Comparison of ENCODE assay signal across 29 mouse cellular contexts in genomic region chrX:48044261-48044660, GRCm38 (mm10). TPM values are rescaled to one million over a fixed set of nuclear protein-coding genes. Genes with fewer than 3 reads are reported as not detected.
DNase-seq lines count a peak whose midpoint lies in the region; ATAC-seq and TF ChIP-seq lines count a peak whose summit lies in the region.
"Had no signal": no experiment of that assay in that cellular context is flagged by ENCODE, and none has a peak within 500 bp of the region (broad histone marks: within the 10 kb centered on the region; RNA-seq: fewer than 3 reads in every experiment).

No protein-coding gene starts in this region.

- no peak overlapping the region for H3K27ac ChIP-seq in lung, postnatal 0 days (ENCODE audit: low read length)
- H3K27ac ChIP-seq in embryonic fibroblast, embryonic 13.5 days (ENCODE audit: insufficient read depth, low read length): peak overlapping the region; percentile 47; the same call in 1 of the 2 replicates
- H3K27ac ChIP-seq: embryonic facial prominence, embryonic 12.5 days; embryonic facial prominence, embryonic 15.5 days; forebrain, embryonic 12.5 days; forebrain, embryonic 15.5 days; heart, embryonic 10.5 days; heart, embryonic 13.5 days; hindbrain, embryonic 10.5 days; hindbrain, embryonic 13.5 days; intestine, embryonic 15.5 days had no signal

- H3K9me3 ChIP-seq in lung, postnatal 0 days (ENCODE audit: low read length): no peaks in the 10 kb centered on the region
- H3K9me3 ChIP-seq: embryonic facial prominence, embryonic 12.5 days; embryonic facial prominence, embryonic 15.5 days; forebrain, embryonic 12.5 days; forebrain, embryonic 15.5 days; G1E; heart, embryonic 10.5 days; heart, embryonic 13.5 days; hindbrain, embryonic 10.5 days; hindbrain, embryonic 13.5 days; intestine, embryonic 15.5 days had no signal

- no peak overlapping the region for H3K9ac ChIP-seq in lung, postnatal 0 days (replicated peaks; ENCODE audit: low read depth)
- H3K9ac ChIP-seq: embryonic facial prominence, embryonic 12.5 days; embryonic facial prominence, embryonic 15.5 days; forebrain, embryonic 12.5 days; forebrain, embryonic 15.5 days; heart, embryonic 13.5 days; hindbrain, embryonic 13.5 days; intestine, embryonic 15.5 days had no signal

- no peak overlapping the region for H3K4me3 ChIP-seq in lung, postnatal 0 days (ENCODE audit: low read depth, low read length)
- no peak overlapping the region for H3K4me3 ChIP-seq in embryonic fibroblast, embryonic 13.5 days (ENCODE audit: insufficient read depth, low read length)
- H3K4me3 ChIP-seq: embryonic facial prominence, embryonic 12.5 days; embryonic facial prominence, embryonic 15.5 days; erythroblast, embryonic 14.5 days; forebrain, embryonic 12.5 days; forebrain, embryonic 15.5 days; heart, embryonic 10.5 days; heart, embryonic 13.5 days; hindbrain, embryonic 10.5 days; hindbrain, embryonic 13.5 days; intestine, embryonic 15.5 days had no signal

- H3K4me1 ChIP-seq in lung, postnatal 0 days (ENCODE audit: insufficient read depth, low read depth, low read length): no peaks in the 10 kb centered on the region
- H3K4me1 ChIP-seq in embryonic fibroblast, embryonic 13.5 days (ENCODE audit: control insufficient read depth, insufficient read depth, low read length): peaks cover 3% of the 10 kb centered on the region
- H3K4me1 ChIP-seq: embryonic facial prominence, embryonic 12.5 days; embryonic facial prominence, embryonic 15.5 days; forebrain, embryonic 12.5 days; forebrain, embryonic 15.5 days; heart, embryonic 10.5 days; heart, embryonic 13.5 days; hindbrain, embryonic 10.5 days; hindbrain, embryonic 13.5 days; intestine, embryonic 15.5 days had no signal

- no peak for TF ChIP-seq CTCF in lung, postnatal 0 days (IDR thresholded peaks at IDR 0.05)
- no peak for TF ChIP-seq CTCF in embryonic fibroblast, embryonic 13.5 days (IDR thresholded peaks at IDR 0.05; ENCODE audit: borderline replicate concordance, insufficient read depth, low read length)

- no peaks in the 10 kb centered on the region for H3K27me3 ChIP-seq in lung, postnatal 0 days (replicated peaks; ENCODE audit: insufficient read depth, low read length)
- H3K27me3 ChIP-seq: CH12.LX; embryonic facial prominence, embryonic 12.5 days; embryonic facial prominence, embryonic 15.5 days; forebrain, embryonic 12.5 days; forebrain, embryonic 15.5 days; hindbrain, embryonic 13.5 days; intestine, embryonic 15.5 days had no signal

- DNase-seq in heart, postnatal 10 days: peak; percentile 6 to 17
- DNase-seq in heart, adult 18-20 months: no peak
- DNase-seq in lung, postnatal 0 days (ENCODE audit: low spot score): peak; percentile 24
- no peak for DNase-seq in lung, postnatal 14 days
- DNase-seq in Muller cell, postnatal 12 days (ENCODE audit: inconsistent ontology term): peak; percentile 32
- DNase-seq in layer of hippocampus, adult 9-11 months: no peak
- no peak for DNase-seq in cerebellum, postnatal 4 days (ENCODE audit: low spot score in 2 of 2)
- DNase-seq: adrenal gland, postnatal 10 days; adrenal gland, postnatal 36 days; B cell, adult 2 months; cerebellum, adult 18-20 months; cerebellum, adult 9-10 months; cerebellum, postnatal 14 days; gastrocnemius, postnatal 25 days; heart, postnatal 36 days had no signal

- ATAC-seq in lung, postnatal 0 days: 0 out of 2 replicates have a peak, but pooled peaks have one; percentile 6
- ATAC-seq: forebrain, embryonic 15.5 days; hindbrain, embryonic 16.5 days; intestine, embryonic 15.5 days had no signal

- intact Hi-C loops in heart, postnatal 10 days (cut with DNase I): no loop called here

- TF ChIP-seq POLR2A in embryonic fibroblast, embryonic 13.5 days (IDR thresholded peaks at IDR 0.05; ENCODE audit: low read depth, low read length): no peak

- 61% methylated on average over 1 of the region's 1 CpGs for WGBS in lung, postnatal 0 days

- H3K4me2 ChIP-seq in lung, postnatal 0 days (replicated peaks; ENCODE audit: low read depth, low read length): no peak overlapping the region
- H3K4me2 ChIP-seq: embryonic facial prominence, embryonic 12.5 days; embryonic facial prominence, embryonic 15.5 days; forebrain, embryonic 12.5 days; forebrain, embryonic 15.5 days; heart, embryonic 13.5 days; hindbrain, embryonic 13.5 days; intestine, embryonic 15.5 days had no signal

- H3K36me3 ChIP-seq in lung, postnatal 0 days (ENCODE audit: insufficient read depth, low read length): no peaks in the 10 kb centered on the region
- H3K36me3 ChIP-seq: embryonic facial prominence, embryonic 12.5 days; embryonic facial prominence, embryonic 15.5 days; forebrain, embryonic 12.5 days; forebrain, embryonic 15.5 days; G1E; heart, embryonic 10.5 days; heart, embryonic 13.5 days; hindbrain, embryonic 10.5 days; hindbrain, embryonic 13.5 days; intestine, embryonic 15.5 days had no signal

- TF ChIP-seq EP300 in lung, postnatal 0 days (IDR thresholded peaks at IDR 0.05): 0 out of 2 replicates have a peak, but pooled peaks have one; percentile 40

RNA-seq across cellular contexts. Expression of gene Apln, which starts 9.6 kb away (rescaled TPM):
- total RNA-seq in heart, postnatal 10 days (2021): 10 to 100 TPM; 28.2 to 30.5 TPM
- total RNA-seq in heart, adult 18-20 months (2021): 10 to 100 TPM in 1 of 2 experiments, 1 to 10 TPM in 1; 4.6 to 15.9 TPM
- 12.7 and 12.9 TPM in 2 replicates for polyA plus RNA-seq in lung, postnatal 0 days (2015; fragmentation: Nextera tagmentation; extraction: Ambion mirVana)
- 3.4 and 5.0 TPM in 2 replicates for polyA plus RNA-seq in embryonic fibroblast, embryonic 13.5 days (2011; ENCODE audit: insufficient read length, low read depth, missing spikeins)
- polyA plus RNA-seq: erythroblast, embryonic 14.5 days had no signal

Comparison
In these comparisons a context has a peak if more than half of its experiments do, and no peak if none do; other contexts are left out.
1. DNase-seq: peak in heart, postnatal 10 days (2 of 2), lung, postnatal 0 days (single experiment) and Muller cell, postnatal 12 days (single experiment); none in heart, adult 18-20 months (0 of 2), lung, postnatal 14 days (single experiment), layer of hippocampus, adult 9-11 months (single experiment) and cerebellum, postnatal 4 days (0 of 2).